Mouse (Mus musculus): Measurements from ENCODE around the gene Ptprr. TPM values are rescaled to one million over a fixed set of nuclear protein-coding genes. Genes with fewer than 3 reads are reported as not detected.

Ptprr gene
- not detected for total RNA-seq (2023)

DNA sequence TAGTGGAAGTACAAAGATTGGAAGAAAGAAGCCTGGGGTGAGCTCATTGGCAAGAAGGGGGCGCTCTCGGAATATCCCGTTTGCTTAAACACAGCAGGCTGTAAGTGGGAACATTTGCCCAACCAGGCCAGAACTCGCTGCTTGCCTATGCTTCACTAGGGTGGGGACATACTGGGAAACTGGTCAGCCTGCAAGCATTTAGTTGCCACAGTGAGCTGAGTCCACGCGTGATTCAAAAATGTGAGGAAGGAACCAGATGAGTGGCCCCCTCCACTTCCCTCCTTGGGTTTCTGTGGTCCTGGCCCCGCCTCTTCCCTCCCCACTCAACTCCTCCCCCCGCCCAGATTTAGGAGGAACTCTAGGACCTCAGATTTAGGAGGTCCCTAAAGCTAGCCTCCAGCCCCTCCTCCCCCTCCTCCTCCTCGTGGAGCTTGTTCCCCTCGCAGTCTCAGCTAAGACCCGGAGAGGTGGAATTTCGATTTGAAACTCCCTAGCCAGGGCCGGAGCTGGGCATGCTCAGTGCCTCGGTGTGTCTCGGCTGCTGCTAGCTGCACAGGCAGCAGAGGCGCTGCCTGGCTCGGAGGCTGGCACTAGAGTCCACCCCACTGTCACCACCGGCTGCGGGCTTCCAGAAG is at the start of gene Ptprr:
Gene Ptprr, plus strand, starts transcription at position 369 of the 635 bp plus-strand sequence.

DNA sequence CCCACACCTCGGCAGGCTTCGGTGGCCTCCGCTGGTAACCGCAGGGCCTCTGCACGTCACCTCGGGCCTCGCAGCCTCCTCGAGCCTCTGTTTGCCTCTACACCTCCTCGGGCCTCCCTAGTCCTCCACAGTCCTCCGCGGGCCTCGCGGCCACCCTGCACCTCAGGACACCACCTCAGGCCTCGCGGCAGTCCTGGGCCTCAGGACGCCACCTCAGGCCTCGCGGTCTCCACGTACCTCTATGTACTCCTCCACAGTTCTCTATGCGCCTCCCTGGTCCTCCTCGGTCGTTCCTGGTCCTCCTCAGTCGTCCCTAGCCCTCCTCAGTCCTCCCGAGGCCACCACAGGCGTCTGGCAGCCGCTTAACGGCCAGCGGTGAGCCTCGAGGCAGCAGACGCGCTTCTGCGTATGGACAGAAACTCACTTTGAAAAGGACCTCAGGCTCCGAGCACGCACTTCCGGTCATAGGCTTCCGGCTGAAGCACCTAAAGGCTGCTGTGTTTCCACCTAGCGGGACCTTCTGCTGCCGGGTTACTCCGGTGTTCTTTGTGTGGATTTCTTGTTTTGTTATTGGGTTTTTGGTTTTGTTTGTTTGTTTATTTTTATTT is 96.0 kb downstream of the Ptprr start, which contains the start of gene 4933416C03Rik:
Gene 4933416C03Rik, minus strand, starts transcription at position 51 of the 608 bp plus-strand sequence.

DNA sequence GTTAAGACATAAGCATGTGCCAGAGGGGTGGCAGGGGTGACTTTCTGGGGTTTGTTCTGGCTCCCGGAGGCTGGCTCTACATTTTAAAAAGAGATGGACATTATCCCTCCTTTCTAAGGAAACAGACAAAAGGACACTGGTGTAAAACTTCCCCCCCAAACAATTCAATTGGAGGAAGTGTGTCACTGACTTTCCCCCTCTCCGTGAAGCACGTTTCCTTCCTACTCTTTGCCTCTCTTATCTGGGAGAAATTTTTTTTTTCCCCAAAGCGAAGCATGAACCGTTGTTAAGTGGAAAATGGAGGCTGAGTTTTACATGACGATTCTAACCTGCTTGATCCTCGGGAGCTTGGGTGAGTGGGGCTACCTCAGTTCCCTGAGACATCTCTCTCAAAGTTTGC is 257.3 kb downstream of the Ptprr start, which contains the start of gene Ptprb:
Gene Ptprb, plus strand, starts transcription at position 244 of the 400 bp plus-strand sequence.

Other genes starting within 250 kb of the Ptprr start
- gene Tspan8, start 201.4 kb upstream of the Ptprr start, total RNA-seq (2023): not detected
- not detected for gene 4933416C03Rik, start 95.7 kb downstream of the Ptprr start, total RNA-seq (2023)

All from CD8-positive naive resting alpha-beta T cell, adult 57 days (primary cell).